Mouse (Mus musculus): Measurements from ENCODE around the gene Vmn1r210.
"Not testable (repeated sequence)": the region's sequence is repeated elsewhere in the genome, so short reads cannot be mapped to it uniquely, and the experiment has no call there.

DNA sequence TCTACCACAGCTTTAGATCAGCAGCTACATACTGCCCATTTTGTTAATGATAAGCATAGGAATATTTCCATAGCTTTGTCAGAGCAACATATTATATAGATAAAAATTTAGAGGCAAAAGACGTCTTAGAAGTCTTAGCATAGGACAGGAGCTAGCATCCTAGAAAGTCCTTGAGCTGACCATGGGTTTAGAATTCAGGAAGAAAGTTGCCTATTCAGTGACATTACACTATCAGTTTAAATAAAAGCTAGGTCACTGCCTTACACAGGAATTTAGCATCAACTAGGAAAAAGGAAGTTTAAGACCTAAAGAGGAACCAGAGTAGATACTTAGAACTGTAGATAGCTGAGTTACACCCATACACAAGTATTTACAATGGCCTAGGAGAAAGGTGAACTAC is 9.5 kb downstream of the Vmn1r210 start:
- not testable (repeated sequence) for TF ChIP-seq ZC3H11A (IDR thresholded peaks at IDR 0.05; ENCODE audit: borderline replicate concordance, low read depth, low read length); MAFK (IDR thresholded peaks at IDR 0.05; ENCODE audit: insufficient read depth, low read depth, low read length); CHD2 (IDR thresholded peaks at IDR 0.05; ENCODE audit: low read depth, low read length); HCFC1 (IDR thresholded peaks at IDR 0.05; ENCODE audit: borderline replicate concordance, insufficient read depth, low read length); ZNF384 (IDR thresholded peaks at IDR 0.05; ENCODE audit: low read depth, low read length)
